In the genomic region with DNA sequence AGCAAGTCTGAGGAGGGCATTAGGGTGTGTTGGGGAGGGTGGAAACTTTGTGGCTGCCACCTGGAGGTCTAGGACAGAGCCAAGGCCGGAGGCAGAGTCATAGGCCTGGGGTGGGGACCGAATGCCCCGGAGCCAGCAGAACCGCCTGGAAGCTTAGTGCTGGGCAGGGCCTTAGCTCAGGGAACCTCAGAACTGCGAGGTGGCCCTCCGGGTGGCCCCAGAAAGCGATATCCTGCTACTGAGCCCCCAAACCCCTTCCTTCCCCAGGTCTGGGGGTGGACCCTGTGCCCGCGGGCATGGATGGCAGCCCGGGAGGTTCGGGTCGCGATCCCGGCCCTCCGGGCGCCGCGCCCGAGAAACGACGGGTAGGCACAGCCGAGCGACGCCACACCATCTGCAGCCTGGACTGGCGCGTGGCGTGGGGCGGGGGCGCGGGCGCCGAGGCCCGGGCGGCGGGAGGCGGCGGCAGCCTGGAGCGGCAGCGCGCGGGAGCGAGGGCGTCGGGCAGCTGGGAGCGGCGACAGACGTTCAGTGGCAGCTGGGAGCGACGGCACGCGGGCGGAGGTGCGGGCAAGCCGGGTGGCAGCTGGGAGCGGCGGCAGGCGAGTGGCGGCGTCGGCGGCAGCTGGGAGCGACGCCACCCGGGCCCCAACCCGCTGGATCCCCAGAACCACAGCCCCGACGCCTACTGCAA, we compare ENCODE assay signal across 8 mouse cellular contexts. TPM values are rescaled to one million over a fixed set of nuclear protein-coding genes. Genes with fewer than 3 reads are reported as not detected.
DNase-seq lines count a peak whose midpoint lies in the region; ATAC-seq and TF ChIP-seq lines count a peak whose summit lies in the region.

No protein-coding gene starts in this region.

- TF ChIP-seq POLR2A in lung, adult 2 months (IDR thresholded peaks at IDR 0.05; ENCODE audit: borderline replicate concordance, extremely low read depth, low read depth, low read length), result no peak

- H3K4me3 ChIP-seq in lung, embryonic 14.5 days (ENCODE audit: low read depth, low read length), result peak overlapping the region; percentile 28
- no peak overlapping the region for H3K4me3 ChIP-seq in lung, adult 2 months (replicated peaks; ENCODE audit: extremely low read depth, low read depth, low read length)
- H3K4me3 ChIP-seq in midbrain, embryonic 12.5 days, result peak overlapping the region; percentile 37
- peak overlapping the region; percentile 36 for H3K4me3 ChIP-seq in stomach, embryonic 16.5 days (replicated peaks; ENCODE audit: low read length)

- peak overlapping the region; percentile 54 for H3K4me2 ChIP-seq in lung, embryonic 14.5 days
- H3K4me2 ChIP-seq in midbrain, embryonic 12.5 days (replicated peaks), result peak overlapping the region; percentile 58
- H3K4me2 ChIP-seq in stomach, embryonic 16.5 days (ENCODE audit: low read depth, low read length), result peak overlapping the region; percentile 54

- peak; percentile 66 for DNase-seq in adrenal gland, adult 2 months
- DNase-seq in adrenal gland, adult 8-10 months, result no peak
- DNase-seq in lung, embryonic 14.5 days, result peak; percentile 21
- no peak for DNase-seq in lung, adult 2 months
- peak; percentile 31 to 54 for DNase-seq in layer of hippocampus, adult 18-20 months (ENCODE audit: low spot score in 2 of 2)
- no peak for DNase-seq in spleen, postnatal 36 days (ENCODE audit: low spot score in 2 of 2)

- peaks cover 50% of the 10 kb centered on the region for H3K27me3 ChIP-seq in lung, embryonic 14.5 days (ENCODE audit: insufficient read depth, low read length)
- H3K27me3 ChIP-seq in midbrain, embryonic 12.5 days, result peaks cover 65% of the 10 kb centered on the region
- peaks cover 58% of the 10 kb centered on the region for H3K27me3 ChIP-seq in stomach, embryonic 16.5 days (ENCODE audit: control insufficient read depth, insufficient read depth, low read length)

- peak overlapping the region; percentile 44 for H3K9ac ChIP-seq in lung, embryonic 14.5 days
- H3K9ac ChIP-seq in midbrain, embryonic 12.5 days (replicated peaks), result peak overlapping the region; percentile 45
- H3K9ac ChIP-seq in stomach, embryonic 16.5 days (ENCODE audit: low read length), result peak overlapping the region; percentile 59

- H3K9me3 ChIP-seq in lung, embryonic 14.5 days (ENCODE audit: low read depth, low read length), result no peaks in the 10 kb centered on the region
- no peaks in the 10 kb centered on the region for H3K9me3 ChIP-seq in midbrain, embryonic 12.5 days
- H3K9me3 ChIP-seq in stomach, embryonic 16.5 days (replicated peaks; ENCODE audit: control insufficient read depth, low read length), result no peaks in the 10 kb centered on the region

- 9% methylated on average over 59 of the region's 67 CpGs for WGBS in lung, embryonic 14.5 days
- WGBS in lung, adult 2 months, result 58% methylated on average over 67 of the region's 67 CpGs
- 7% methylated on average over 62 of the region's 67 CpGs for WGBS in midbrain, embryonic 12.5 days
- WGBS in stomach, embryonic 16.5 days, result 12% methylated on average over 67 of the region's 67 CpGs

- TF ChIP-seq CTCF in lung, embryonic 14.5 days (IDR thresholded peaks at IDR 0.05; ENCODE audit: low read depth), result no peak
- no peak for TF ChIP-seq CTCF in lung, adult 2 months (IDR thresholded peaks at IDR 0.05; ENCODE audit: insufficient read depth, low read length)

- ATAC-seq in lung, embryonic 14.5 days (ENCODE audit: insufficient read depth), result peak; percentile 14; the same call in 1 of the 2 replicates
- ATAC-seq in midbrain, embryonic 12.5 days (ENCODE audit: low FRiP score, low read depth), result peak; percentile 49
- ATAC-seq in stomach, embryonic 16.5 days (ENCODE audit: insufficient read depth, low FRiP score), result no peak

- H3K36me3 ChIP-seq in lung, embryonic 14.5 days (ENCODE audit: insufficient read depth), result no peaks in the 10 kb centered on the region
- H3K36me3 ChIP-seq in midbrain, embryonic 12.5 days, result no peaks in the 10 kb centered on the region
- no peaks in the 10 kb centered on the region for H3K36me3 ChIP-seq in stomach, embryonic 16.5 days (ENCODE audit: control insufficient read depth, insufficient read depth, low read length)

- H3K4me1 ChIP-seq in lung, embryonic 14.5 days (ENCODE audit: insufficient read depth), result peaks cover 3% of the 10 kb centered on the region; the same call in 1 of the 2 replicates
- peaks cover 8% of the 10 kb centered on the region for H3K4me1 ChIP-seq in lung, adult 2 months (ENCODE audit: control insufficient read depth, insufficient read depth, low read length)
- peaks cover 9% of the 10 kb centered on the region for H3K4me1 ChIP-seq in midbrain, embryonic 12.5 days
- 0 out of 2 replicates have a peak, but pooled peaks cover 5% of the 10 kb centered on the region for H3K4me1 ChIP-seq in stomach, embryonic 16.5 days (ENCODE audit: control insufficient read depth, insufficient read depth, low read length)

- H3K27ac ChIP-seq in lung, embryonic 14.5 days (ENCODE audit: low read depth), result no peak overlapping the region
- no peak overlapping the region for H3K27ac ChIP-seq in midbrain, embryonic 12.5 days (replicated peaks)
- no peak overlapping the region for H3K27ac ChIP-seq in stomach, embryonic 16.5 days (ENCODE audit: low read length)

RNA-seq across cellular contexts. Expression of gene Ccm2l, which starts 5.9 kb away (rescaled TPM):
- total RNA-seq in adrenal gland, adult 2 months (2021), result 10 to 100 TPM; 12.7 to 15.3 TPM
- 37.1 and 49.1 TPM in 2 replicates for polyA plus RNA-seq in adrenal gland, adult 2 months (2012; rRNA removed)
- 10 to 100 TPM in 3 of 4 experiments, 1 to 10 TPM in 1; 9.0 to 19.5 (median 14.7) TPM for total RNA-seq in adrenal gland, adult 8-10 months (2022)
- 5.7 and 6.0 TPM in 2 replicates for polyA plus RNA-seq in lung, embryonic 14.5 days (2014; fragmentation: Nextera tagmentation; extraction: Ambion mirVana)
- polyA plus RNA-seq in lung, adult 2 months (2012; rRNA removed), result 164 and 177 TPM in 2 replicates
- total RNA-seq in layer of hippocampus, adult 18-20 months (2021), result 1 to 10 TPM; 2.2 to 3.1 TPM
- 2.6 and 2.7 TPM in 2 replicates for polyA plus RNA-seq in midbrain, embryonic 12.5 days (2016; fragmentation: Nextera tagmentation; extraction: Ambion mirVana)
- 0.51 and 1.0 TPM in 2 replicates for polyA plus RNA-seq in stomach, embryonic 16.5 days (2015; fragmentation: Nextera tagmentation; extraction: Ambion mirVana)

RNA-seq across cellular contexts. Expression of gene Hck, which starts 36.6 kb away (rescaled TPM):
- total RNA-seq in adrenal gland, adult 2 months (2021), result 1 to 10 TPM; 3.1 to 4.6 TPM
- polyA plus RNA-seq in adrenal gland, adult 2 months (2012; rRNA removed), result 4.2 and 4.7 TPM in 2 replicates
- 1 to 10 TPM; 3.3 to 5.5 (median 4.5) TPM for total RNA-seq in adrenal gland, adult 8-10 months (2022)
- 2.6 and 3.7 TPM in 2 replicates for polyA plus RNA-seq in lung, embryonic 14.5 days (2014; fragmentation: Nextera tagmentation; extraction: Ambion mirVana)
- polyA plus RNA-seq in lung, adult 2 months (2012; rRNA removed), result 45.0 and 52.8 TPM in 2 replicates
- 1 to 10 TPM; 1.5 to 2.0 TPM for total RNA-seq in layer of hippocampus, adult 18-20 months (2021)
- polyA plus RNA-seq in midbrain, embryonic 12.5 days (2016; fragmentation: Nextera tagmentation; extraction: Ambion mirVana), result 1.8 and 2.4 TPM in 2 replicates
- polyA plus RNA-seq in stomach, embryonic 16.5 days (2015; fragmentation: Nextera tagmentation; extraction: Ambion mirVana), result 6.2 and 6.7 TPM in 2 replicates

RNA-seq across cellular contexts. Expression of gene Xkr7, which starts 40.0 kb away (rescaled TPM):
- total RNA-seq in adrenal gland, adult 2 months (2021), result 1 to 10 TPM in 1 of 2 experiments, under 1 TPM in 1; 0.49 to 1.0 TPM
- polyA plus RNA-seq in adrenal gland, adult 2 months (2012; rRNA removed), result 1.0 and 1.6 TPM in 2 replicates
- total RNA-seq in adrenal gland, adult 8-10 months (2022), result 1 to 10 TPM; 1.2 to 2.3 (median 1.7) TPM
- polyA plus RNA-seq in lung, embryonic 14.5 days (2014; fragmentation: Nextera tagmentation; extraction: Ambion mirVana), result not detected in 2 replicates
- 0.03 TPM in 1 of 2 replicates, not detected in the other for polyA plus RNA-seq in lung, adult 2 months (2012; rRNA removed)
- total RNA-seq in layer of hippocampus, adult 18-20 months (2021), result 1 to 10 TPM; 1.4 to 2.5 TPM
- 0.97 and 1.5 TPM in 2 replicates for polyA plus RNA-seq in midbrain, embryonic 12.5 days (2016; fragmentation: Nextera tagmentation; extraction: Ambion mirVana)
- not detected in 2 replicates for polyA plus RNA-seq in stomach, embryonic 16.5 days (2015; fragmentation: Nextera tagmentation; extraction: Ambion mirVana)

RNA-seq across cellular contexts. Expression of gene Pdrg1, which starts 56.4 kb away (rescaled TPM):
- 100 to 1,000 TPM; 146 to 245 TPM for total RNA-seq in adrenal gland, adult 2 months (2021)
- 53.5 and 58.0 TPM in 2 replicates for polyA plus RNA-seq in adrenal gland, adult 2 months (2012; rRNA removed)
- total RNA-seq in adrenal gland, adult 8-10 months (2022), result 100 to 1,000 TPM; 207 to 252 (median 221) TPM
- polyA plus RNA-seq in lung, embryonic 14.5 days (2014; fragmentation: Nextera tagmentation; extraction: Ambion mirVana), result 54.5 and 56.8 TPM in 2 replicates
- 39.9 and 61.9 TPM in 2 replicates for polyA plus RNA-seq in lung, adult 2 months (2012; rRNA removed)
- 10 to 100 TPM; 40.5 to 42.9 TPM for total RNA-seq in layer of hippocampus, adult 18-20 months (2021)
- polyA plus RNA-seq in midbrain, embryonic 12.5 days (2016; fragmentation: Nextera tagmentation; extraction: Ambion mirVana), result 128 and 129 TPM in 2 replicates
- 101 and 105 TPM in 2 replicates for polyA plus RNA-seq in stomach, embryonic 16.5 days (2015; fragmentation: Nextera tagmentation; extraction: Ambion mirVana)

Comparison
In these comparisons a context has a peak if more than half of its experiments do, and no peak if none do; other contexts are left out.
1. DNase-seq: peak in adrenal gland, adult 2 months (single experiment), lung, embryonic 14.5 days (single experiment) and layer of hippocampus, adult 18-20 months (2 of 2); none in adrenal gland, adult 8-10 months (single experiment), lung, adult 2 months (single experiment) and spleen, postnatal 36 days (0 of 2).
2. Peak in every context shown above with its lines, with median percentiles within 50 percentile points of each other: H3K4me2 ChIP-seq and H3K9ac ChIP-seq.